Mouse (Mus musculus) erythroblast, embryonic 14.5 days (primary cell): ENCODE results near the gene Ninj1. TPM values are rescaled to one million over a fixed set of nuclear protein-coding genes. Genes with fewer than 3 reads are reported as not detected.

Experiments used
- H3K27me3 ChIP-seq: 2 replicates; pipeline ENCODE4 v1.6.1; 2012; ENCODE audit warnings: inconsistent platforms; ENCODE audit not compliant: control insufficient read depth
- H3K36me3 ChIP-seq: 2 replicates; pipeline ENCODE4 v1.6.1; 2012; ENCODE audit warnings: mild to moderate bottlenecking, inconsistent platforms; ENCODE audit not compliant: control insufficient read depth
- H3K4me1 ChIP-seq: 2 replicates; pipeline ENCODE4 v1.6.1; 2012; ENCODE audit warnings: inconsistent platforms; ENCODE audit not compliant: control insufficient read depth
- H3K4me3 ChIP-seq: replicated peaks from 2 replicates; pipeline ENCODE3; 2012; ENCODE audit warnings: moderate library complexity, mild to moderate bottlenecking, inconsistent platforms
- H3K9me3 ChIP-seq: 2 replicates; pipeline ENCODE4 v1.6.1; 2012; ENCODE audit warnings: low read length, inconsistent platforms, mixed read lengths; ENCODE audit not compliant: control insufficient read depth
- GATA1 ChIP-seq: IDR thresholded peaks from 2 replicates; pipeline ENCODE4 v1.6.1; 2012; ENCODE audit warnings: low read length, inconsistent platforms, mixed read lengths
- TAL1 ChIP-seq: IDR thresholded peaks from 3 replicates; pipeline ENCODE4 v1.6.1; 2012; ENCODE audit warnings: low read length, inconsistent platforms, mixed read lengths
- polyA plus RNA-seq: library from polyadenylated mRNA; stranded (reverse); fragments of >175 nt; gene quantifications from 2 replicates; pipeline ENCODE4 v1.2.3, GENCODE M21; 2012

Gene Ninj1
- polyA plus RNA-seq, 1 experiment: 1.9 TPM

DNA sequence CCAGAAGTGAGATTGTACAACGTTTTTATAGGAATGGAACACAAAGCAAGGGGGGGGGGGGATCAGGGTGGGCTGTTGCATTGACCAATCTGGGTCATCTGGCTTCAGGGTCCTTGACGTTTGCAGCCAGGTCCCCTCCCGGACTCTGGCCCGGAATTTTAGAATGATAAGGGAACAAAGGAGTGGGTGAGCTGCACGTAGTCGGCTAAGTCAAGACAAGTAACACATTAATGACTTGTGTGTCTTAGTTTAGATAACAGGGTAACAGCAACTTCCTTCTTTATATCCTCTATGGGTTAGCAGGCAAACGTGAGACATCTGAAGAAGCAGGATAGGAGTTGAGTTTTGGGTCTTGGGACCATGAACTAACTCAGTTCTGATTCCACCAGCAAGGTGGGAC lies 23.6 kb upstream of the Ninj1 start:
- Histone ChIP-seq H3K9me3 (no peaks in the 10 kb centered on the region), H3K36me3 (no peaks in the 10 kb centered on the region), H3K4me1 (no peaks in the 10 kb centered on the region), H3K27me3 (peaks cover 3% of the 10 kb centered on the region), H3K4me3 (no peak overlapping the region)
- TF ChIP-seq TAL1 (no peak), GATA1 (no peak)

- Histone ChIP-seq H3K36me3 (no peaks in the 10 kb centered on the region), H3K4me3 (no peak overlapping the region), H3K9me3 (no peaks in the 10 kb centered on the region), H3K4me1 (no peaks in the 10 kb centered on the region), H3K27me3 (peaks cover 3% of the 10 kb centered on the region)
- no peak for TF ChIP-seq TAL1
- no peak for TF ChIP-seq GATA1
Observed at GRCm38 (mm10) chr13:49167081-49167480, 20.2 kb upstream of the Ninj1 start.

DNA sequence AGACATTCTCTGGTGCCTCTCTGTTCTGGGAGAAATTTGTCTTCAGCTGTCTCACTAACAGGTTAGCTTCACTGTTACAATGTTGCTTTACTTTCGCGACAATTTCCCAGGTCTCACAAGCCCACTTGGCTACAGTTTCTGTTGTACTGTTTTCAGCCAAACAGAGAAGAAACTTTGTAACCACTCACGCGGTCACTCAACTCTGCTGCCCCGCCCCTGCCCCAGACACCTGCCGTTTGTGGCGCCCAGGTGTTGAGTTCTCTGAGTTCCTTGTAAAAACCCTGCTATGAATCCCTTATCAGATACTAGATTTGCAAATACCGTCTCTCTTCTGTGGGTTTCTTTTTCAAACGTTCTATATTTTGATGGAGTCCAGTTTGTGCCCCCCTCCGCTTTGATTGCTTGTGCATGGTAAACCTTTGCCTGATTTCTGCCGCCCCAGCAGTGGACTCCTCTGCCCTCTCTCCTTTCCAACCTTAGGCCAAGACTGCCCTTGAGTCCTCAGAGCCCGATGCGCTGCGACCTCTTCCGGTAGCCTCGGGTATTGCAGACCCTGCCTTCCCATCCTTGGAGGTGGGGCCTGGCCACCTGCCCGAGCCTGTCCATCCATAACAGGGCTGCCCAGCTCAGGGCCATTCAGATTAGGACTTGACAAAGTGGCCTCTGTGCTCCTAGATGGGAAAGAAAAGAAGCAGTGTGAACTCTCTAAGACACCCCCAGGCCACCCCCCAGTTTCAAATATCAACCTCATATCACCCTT lies 17.7 kb upstream of the Ninj1 start:
- no peaks in the 10 kb centered on the region for H3K9me3 ChIP-seq
- H3K27me3 ChIP-seq: no peaks in the 10 kb centered on the region
- TF ChIP-seq TAL1 (no peak), GATA1 (no peak)
- no peaks in the 10 kb centered on the region for H3K36me3 ChIP-seq
- H3K4me3 ChIP-seq: no peak overlapping the region
- H3K4me1 ChIP-seq: no peaks in the 10 kb centered on the region

DNA sequence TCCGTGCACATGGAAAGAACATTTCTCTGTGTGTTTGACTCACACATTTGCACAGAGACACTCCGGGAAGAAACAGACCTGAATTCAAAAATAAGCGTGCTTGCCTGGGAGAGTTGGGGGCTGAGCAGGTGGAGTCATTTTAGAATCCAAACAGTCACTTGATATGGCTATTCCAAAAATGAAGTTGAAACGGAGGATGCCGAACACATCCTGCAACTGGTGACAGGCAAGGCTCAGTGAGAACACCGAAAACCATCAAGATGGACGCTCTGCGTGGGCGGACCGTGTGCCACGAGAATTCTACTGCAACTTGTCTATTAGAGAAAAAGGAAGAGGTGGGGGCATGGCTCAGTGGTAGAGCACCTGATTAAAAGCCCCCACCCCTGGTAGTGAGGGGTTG lies 16.7 kb upstream of the Ninj1 start:
- no peaks in the 10 kb centered on the region for H3K4me1 ChIP-seq
- no peaks in the 10 kb centered on the region for H3K36me3 ChIP-seq
- TF ChIP-seq TAL1: no peak
- no peak for TF ChIP-seq GATA1
- no peak overlapping the region for H3K4me3 ChIP-seq
- no peaks in the 10 kb centered on the region for H3K9me3 ChIP-seq
- H3K27me3 ChIP-seq: no peaks in the 10 kb centered on the region

DNA sequence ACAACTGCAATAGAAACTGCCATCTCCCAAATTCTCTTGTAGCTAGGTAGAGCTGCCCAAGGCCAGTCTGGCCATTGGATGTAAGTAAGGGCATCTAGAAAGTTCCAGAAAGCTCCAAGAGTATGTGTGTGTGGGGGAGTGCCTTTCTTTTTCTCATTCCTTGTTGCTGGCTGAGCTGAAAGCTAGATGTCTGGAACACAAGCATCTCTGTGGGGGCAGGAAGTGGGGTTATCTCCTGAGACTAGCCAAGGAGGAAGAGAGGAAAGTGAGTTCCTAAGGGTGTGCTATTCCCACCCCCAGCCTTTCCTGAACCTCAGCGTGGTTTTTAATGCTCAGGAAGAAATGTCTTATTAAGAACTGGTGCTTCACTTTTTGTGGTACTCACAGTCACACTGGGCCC lies 15.6 kb upstream of the Ninj1 start:
- Histone ChIP-seq H3K27me3 (no peaks in the 10 kb centered on the region), H3K4me1 (no peaks in the 10 kb centered on the region), H3K9me3 (no peaks in the 10 kb centered on the region), H3K4me3 (no peak overlapping the region), H3K36me3 (no peaks in the 10 kb centered on the region)
- TF ChIP-seq TAL1 (no peak), GATA1 (no peak)

DNA sequence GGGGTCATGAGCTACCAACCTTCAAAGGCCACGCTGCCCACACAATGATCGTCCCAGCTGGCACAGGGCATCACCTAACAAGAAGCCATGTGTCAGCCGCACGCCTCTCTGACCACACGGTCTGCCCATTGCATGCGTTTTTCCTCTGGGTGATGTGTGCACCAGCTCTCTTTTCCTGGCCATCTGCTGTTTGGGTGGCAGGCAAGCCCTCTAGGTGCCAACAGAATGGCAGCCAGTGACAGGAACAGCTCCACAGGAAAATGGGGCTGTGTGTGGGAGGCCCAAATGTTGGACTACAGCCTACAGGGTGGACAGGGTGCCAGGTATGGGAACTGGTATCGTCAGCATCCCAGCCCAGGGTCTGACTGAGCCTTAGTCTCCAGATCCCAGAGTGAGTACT lies 14.9 kb upstream of the Ninj1 start:
- H3K4me1 ChIP-seq: no peaks in the 10 kb centered on the region
- H3K4me3 ChIP-seq: no peak overlapping the region
- H3K36me3 ChIP-seq: no peaks in the 10 kb centered on the region
- no peaks in the 10 kb centered on the region for H3K27me3 ChIP-seq
- H3K9me3 ChIP-seq: no peaks in the 10 kb centered on the region
- TF ChIP-seq GATA1: no peak
- no peak for TF ChIP-seq TAL1

GRCm38 (mm10) chr13:49172971-49173596 lies 14.2 kb upstream of the Ninj1 start:
- H3K4me1 ChIP-seq: no peaks in the 10 kb centered on the region
- H3K9me3 ChIP-seq: no peaks in the 10 kb centered on the region
- TF ChIP-seq GATA1 (no peak), TAL1 (no peak)
- H3K4me3 ChIP-seq: no peak overlapping the region
- H3K27me3 ChIP-seq: no peaks in the 10 kb centered on the region
- no peaks in the 10 kb centered on the region for H3K36me3 ChIP-seq

- no peaks in the 10 kb centered on the region for H3K36me3 ChIP-seq
- no peak overlapping the region for H3K4me3 ChIP-seq
- no peak for TF ChIP-seq GATA1
- TF ChIP-seq TAL1: no peak
- H3K27me3 ChIP-seq: no peaks in the 10 kb centered on the region
- no peaks in the 10 kb centered on the region for H3K9me3 ChIP-seq
- H3K4me1 ChIP-seq: no peaks in the 10 kb centered on the region
Observed at GRCm38 (mm10) chr13:49175509-49175908, 11.8 kb upstream of the Ninj1 start.

- H3K36me3 ChIP-seq: no peaks in the 10 kb centered on the region
- H3K4me1 ChIP-seq: no peaks in the 10 kb centered on the region
- no peaks in the 10 kb centered on the region for H3K27me3 ChIP-seq
- no peaks in the 10 kb centered on the region for H3K9me3 ChIP-seq
- no peak overlapping the region for H3K4me3 ChIP-seq
- TF ChIP-seq GATA1 (no peak), TAL1 (no peak)
Observed at GRCm38 (mm10) chr13:49178839-49179585, 8.3 kb upstream of the Ninj1 start.
